Mouse (Mus musculus) ES-Bruce4 (cell line): ENCODE measurements around the gene Magi2. TPM values are rescaled to one million over a fixed set of nuclear protein-coding genes. Genes with fewer than 3 reads are reported as not detected.
A peak's percentile ranks its signal among the peaks of the same experiment; 100 is the strongest.
"Not testable (repeated sequence)": the region's sequence is repeated elsewhere in the genome, so short reads cannot be mapped to it uniquely, and the experiment has no call there.

Experiments used
- H3K27ac ChIP-seq: 2 replicates; pipeline ENCODE4 v1.5.1; 2012; ENCODE audit warnings: low read length, inconsistent platforms; ENCODE audit not compliant: insufficient read depth
- H3K27me3 ChIP-seq: 2 replicates; pipeline ENCODE4 v1.6.1; 2012; ENCODE audit warnings: mild to moderate bottlenecking, low read length, inconsistent platforms; ENCODE audit not compliant: control insufficient read depth, poor library complexity, insufficient read depth, severe bottlenecking
- H3K36me3 ChIP-seq: 2 replicates; pipeline ENCODE4 v1.6.1; 2012; ENCODE audit warnings: inconsistent platforms, mild to moderate bottlenecking, low read length, moderate library complexity; ENCODE audit not compliant: control insufficient read depth, poor library complexity, insufficient read depth, severe bottlenecking
- H3K4me1 ChIP-seq: one replicate; pipeline ENCODE4 v1.8.1; 2011; ENCODE audit warnings: low read length; ENCODE audit not compliant: control insufficient read depth, insufficient read depth
- H3K4me3 ChIP-seq: 2 replicates; pipeline ENCODE4 v1.5.1; 2011; ENCODE audit warnings: low read depth, mild to moderate bottlenecking, low read length
- H3K9ac ChIP-seq: 2 replicates; pipeline ENCODE4 v1.6.1; 2012; ENCODE audit warnings: low read depth, mild to moderate bottlenecking, inconsistent platforms; ENCODE audit not compliant: poor library complexity, severe bottlenecking
- H3K9me3 ChIP-seq: replicated peaks from 2 replicates; pipeline ENCODE4 v1.6.1; 2012; ENCODE audit warnings: mild to moderate bottlenecking, low read length, inconsistent platforms; ENCODE audit not compliant: control insufficient read depth, poor library complexity, insufficient read depth, severe bottlenecking
- CTCF ChIP-seq: IDR thresholded peaks from one replicate; pipeline ENCODE4 v1.8.1; 2011; ENCODE audit warnings: low read depth, low read length
- EP300 ChIP-seq: IDR thresholded peaks from 2 replicates; pipeline ENCODE4 v1.6.1; 2011; ENCODE audit warnings: low read depth, low read length; ENCODE audit not compliant: insufficient read depth
- POLR2A ChIP-seq: IDR thresholded peaks from one replicate; pipeline ENCODE4 v1.8.1; 2011; ENCODE audit warnings: low read length; ENCODE audit not compliant: insufficient read depth
- polyA plus RNA-seq: library from polyadenylated mRNA; stranded (reverse); fragments of >200 nt; gene quantifications from 2 replicates; pipeline ENCODE4 v1.2.4, GENCODE M21; 2011; ENCODE audit warnings: low read depth; ENCODE audit not compliant: missing spikeins, insufficient read depth, insufficient read length

Magi2 gene
- polyA plus RNA-seq, 1 experiment: 1.8 TPM

DNA sequence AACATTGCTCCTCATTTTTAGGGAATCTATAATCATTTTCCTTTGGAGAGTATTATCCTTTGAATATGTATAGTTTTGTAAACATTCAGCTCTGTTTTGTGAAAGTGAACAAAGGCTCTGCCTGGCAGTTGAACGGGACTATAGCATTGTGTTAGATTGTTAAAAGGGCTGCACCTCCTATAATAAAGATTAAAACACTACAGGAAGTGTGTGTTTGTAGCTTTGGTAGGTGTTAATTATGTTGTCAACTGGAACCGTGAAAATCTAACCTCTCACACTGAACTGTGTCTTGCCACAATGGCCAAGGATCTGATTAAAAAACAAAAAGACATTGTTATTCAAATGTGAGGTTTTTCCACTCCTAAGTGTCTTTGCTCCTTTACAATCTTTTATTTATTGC lies 312.5 kb downstream of the Magi2 start:
- Histone ChIP-seq H3K27me3 (no peaks in the 10 kb centered on the region), H3K9ac (no peak overlapping the region), H3K4me1 (no peaks in the 10 kb centered on the region), H3K9me3 (no peaks in the 10 kb centered on the region), H3K27ac (no peak overlapping the region), H3K4me3 (no peak overlapping the region), H3K36me3 (no peaks in the 10 kb centered on the region)
- no peak for TF ChIP-seq POLR2A
- no peak for TF ChIP-seq CTCF
- no peak for TF ChIP-seq EP300

DNA sequence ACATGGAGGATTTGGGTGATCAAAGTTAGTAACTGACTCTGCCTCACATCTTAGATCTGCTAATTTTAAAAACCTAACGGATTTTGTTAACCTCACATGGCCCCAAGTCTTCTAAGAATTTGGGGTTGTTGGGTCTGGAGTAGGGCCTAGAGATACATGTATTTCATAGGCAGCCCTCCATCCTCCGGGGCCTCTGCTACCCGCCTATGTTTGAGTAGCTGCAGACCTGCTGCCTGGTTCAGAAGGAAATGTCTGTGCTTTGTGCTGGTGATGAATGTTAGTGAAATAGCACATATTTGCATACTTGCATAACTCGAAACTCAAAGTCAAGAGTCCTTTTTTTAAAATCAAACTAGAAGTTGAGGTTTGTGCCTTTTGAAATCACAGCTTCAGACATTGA lies 319.6 kb downstream of the Magi2 start:
- Histone ChIP-seq H3K4me3 (no peak overlapping the region), H3K9ac (no peak overlapping the region), H3K36me3 (no peaks in the 10 kb centered on the region), H3K27ac (no peak overlapping the region), H3K9me3 (no peaks in the 10 kb centered on the region), H3K4me1 (no peaks in the 10 kb centered on the region), H3K27me3 (no peaks in the 10 kb centered on the region)
- TF ChIP-seq CTCF: no peak
- TF ChIP-seq EP300: no peak
- TF ChIP-seq POLR2A: no peak

GRCm38 (mm10) chr5:19546900-19547299 lies 320.1 kb downstream of the Magi2 start:
- Histone ChIP-seq H3K9ac (no peak overlapping the region), H3K9me3 (no peaks in the 10 kb centered on the region), H3K4me3 (no peak overlapping the region), H3K27ac (no peak overlapping the region), H3K27me3 (no peaks in the 10 kb centered on the region), H3K4me1 (no peaks in the 10 kb centered on the region), H3K36me3 (no peaks in the 10 kb centered on the region)
- TF ChIP-seq POLR2A (no peak), CTCF (no peak), EP300 (no peak)

DNA sequence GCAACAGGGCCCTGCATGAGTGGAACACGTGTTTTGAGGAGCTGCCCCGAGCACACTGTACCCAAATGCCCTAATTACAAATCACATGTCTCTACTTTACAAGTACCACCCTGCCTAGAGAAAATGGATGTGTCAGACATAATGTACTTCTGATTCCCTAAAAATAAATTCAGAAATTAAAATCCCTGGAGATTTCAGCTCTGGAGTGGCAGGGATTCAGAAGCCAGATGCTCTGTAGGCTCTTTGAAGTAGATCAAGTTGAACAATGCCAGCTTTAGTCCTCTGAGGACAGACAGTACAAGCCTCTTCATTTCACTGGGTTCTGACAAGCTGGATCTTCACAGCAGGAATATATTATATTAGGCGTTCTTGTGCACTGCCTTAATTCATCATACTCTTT lies 326.7 kb downstream of the Magi2 start:
- Histone ChIP-seq H3K36me3 (no peaks in the 10 kb centered on the region), H3K27me3 (no peaks in the 10 kb centered on the region), H3K4me3 (no peak overlapping the region), H3K9ac (no peak overlapping the region), H3K9me3 (no peaks in the 10 kb centered on the region; the same call in 1 of the 2 replicates), H3K4me1 (no peaks in the 10 kb centered on the region), H3K27ac (no peak overlapping the region)
- TF ChIP-seq EP300: no peak
- TF ChIP-seq POLR2A: no peak
- no peak for TF ChIP-seq CTCF

GRCm38 (mm10) chr5:19565636-19566035 lies 338.8 kb downstream of the Magi2 start:
- Histone ChIP-seq H3K9ac (no peak overlapping the region), H3K36me3 (no peaks in the 10 kb centered on the region), H3K4me3 (no peak overlapping the region), H3K4me1 (no peaks in the 10 kb centered on the region), H3K27me3 (no peaks in the 10 kb centered on the region), H3K27ac (peak overlapping the region; percentile 43), H3K9me3 (no peaks in the 10 kb centered on the region)
- TF ChIP-seq POLR2A (no peak), EP300 (no peak), CTCF (no peak)

DNA sequence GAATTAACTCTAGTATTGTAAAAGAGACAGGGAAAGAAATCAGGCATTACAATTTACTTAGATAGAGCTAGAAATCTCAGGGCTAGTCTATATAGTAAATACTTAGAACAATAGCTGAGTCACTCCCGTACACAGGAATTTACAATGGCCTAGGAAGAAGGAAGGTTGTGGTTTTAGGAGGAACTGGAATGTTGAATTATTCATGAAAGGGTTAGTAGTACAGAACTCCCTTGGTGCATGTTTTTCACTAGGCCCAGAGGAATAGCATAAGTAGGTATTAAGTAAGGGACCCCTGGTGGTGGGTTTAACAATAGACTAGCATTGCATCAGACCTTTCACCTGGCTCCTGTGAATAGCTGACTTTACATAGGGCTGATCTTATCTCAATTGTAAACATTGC lies 339.3 kb downstream of the Magi2 start:
- H3K9me3 ChIP-seq, H3K9ac ChIP-seq, H3K4me3 ChIP-seq, H3K27me3 ChIP-seq, H3K36me3 ChIP-seq, H3K27ac ChIP-seq, H3K4me1 ChIP-seq: not testable (repeated sequence)
